Mouse (Mus musculus) liver, embryonic 14.5 days (tissue): Measurements from ENCODE around the gene Serbp1.

Experiments used
- CTCF ChIP-seq: IDR thresholded peaks from 2 replicates; pipeline ENCODE4 v1.5.1; 2016; ENCODE audit warnings: antibody characterized with exemption, low read depth, control low read depth
- EP300 ChIP-seq: IDR thresholded peaks from 2 replicates; pipeline ENCODE4 v1.6.1; 2016; ENCODE audit warnings: antibody characterized with exemption, low read depth

- TF ChIP-seq CTCF: no peak
- no peak for TF ChIP-seq EP300
These were observed 24.4 kb upstream of the Serbp1 start for GRCm38 (mm10) chr6:67213429-67214098.
